Mouse (Mus musculus) olfactory bulb, adult 2 months (tissue): ENCODE data around the gene Nmrk1.

Experiments
- CTCF ChIP-seq: fragments of 200-500 bp; IDR thresholded peaks from 2 replicates; pipeline ENCODE4 v1.5.1; 2012; ENCODE audit warnings: low read depth, mild to moderate bottlenecking, low read length, moderate library complexity; ENCODE audit not compliant: insufficient read depth
- POLR2A ChIP-seq: fragments of 200-500 bp; IDR thresholded peaks from 2 replicates; pipeline ENCODE4 v1.6.1; 2012; ENCODE audit warnings: mild to moderate bottlenecking, low read depth, low read length, moderate library complexity; ENCODE audit not compliant: insufficient read depth

DNA sequence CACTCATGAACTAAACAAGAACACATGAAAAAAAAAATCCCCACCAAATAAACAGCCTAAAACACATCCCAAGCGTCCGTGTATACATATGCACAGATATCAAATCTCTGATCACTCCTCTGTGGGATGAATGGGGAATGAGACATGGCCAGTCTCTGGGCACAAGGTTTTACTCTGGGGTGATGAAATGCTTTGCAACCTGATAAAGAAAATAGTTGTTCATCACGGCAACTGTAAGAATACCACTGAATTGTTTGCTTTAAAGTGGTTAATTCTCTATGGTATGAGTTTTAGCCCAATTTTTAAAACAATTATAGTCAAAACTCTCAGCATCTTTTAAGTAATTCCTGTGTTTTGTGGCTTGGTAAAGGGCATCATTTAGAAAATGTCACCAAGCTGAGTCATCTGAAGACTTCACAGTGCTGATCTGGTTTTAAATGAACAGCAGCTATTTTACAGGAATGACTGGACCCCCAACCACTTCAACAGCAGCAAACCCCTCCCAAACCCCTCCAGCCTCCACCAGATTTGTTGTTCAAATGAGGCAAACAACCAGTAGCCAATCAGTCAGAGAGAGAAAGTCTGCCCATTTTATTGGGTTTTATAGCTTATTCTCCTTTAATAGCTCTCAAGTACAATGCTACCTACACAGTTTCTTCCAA, 33.4 kb upstream of the Nmrk1 start:
- TF ChIP-seq CTCF (no peak), POLR2A (no peak)
